Mouse (Mus musculus): Measurements from ENCODE around the gene Msn. TPM values are rescaled to one million over a fixed set of nuclear protein-coding genes. Genes with fewer than 3 reads are reported as not detected.
"Not testable (repeated sequence)": the region's sequence is repeated elsewhere in the genome, so short reads cannot be mapped to it uniquely, and the experiment has no call there.

The Msn gene
- polyA plus RNA-seq, 1 experiment from 2014 or later = 194 TPM

- Histone ChIP-seq H3K27ac (no peak overlapping the region), H3K27me3 (no peaks in the 10 kb centered on the region), H3K36me3 (no peaks in the 10 kb centered on the region; the same call in 1 of the 2 replicates), H3K4me1 (no peaks in the 10 kb centered on the region), H3K9ac (no peak overlapping the region), H3K9me3 (no peaks in the 10 kb centered on the region), H3K4me3 (no peak overlapping the region), H3K4me2 (no peak overlapping the region)
- 80% methylated on average over 3 of the region's 3 CpGs for WGBS
- no peak for ATAC-seq (ENCODE audit: borderline replicate concordance, extremely low read depth, low FRiP score, low TSS enrichment)
These were observed 57.5 kb downstream of the Msn start for GRCm38 (mm10) chrX:96153362-96153761.

DNA sequence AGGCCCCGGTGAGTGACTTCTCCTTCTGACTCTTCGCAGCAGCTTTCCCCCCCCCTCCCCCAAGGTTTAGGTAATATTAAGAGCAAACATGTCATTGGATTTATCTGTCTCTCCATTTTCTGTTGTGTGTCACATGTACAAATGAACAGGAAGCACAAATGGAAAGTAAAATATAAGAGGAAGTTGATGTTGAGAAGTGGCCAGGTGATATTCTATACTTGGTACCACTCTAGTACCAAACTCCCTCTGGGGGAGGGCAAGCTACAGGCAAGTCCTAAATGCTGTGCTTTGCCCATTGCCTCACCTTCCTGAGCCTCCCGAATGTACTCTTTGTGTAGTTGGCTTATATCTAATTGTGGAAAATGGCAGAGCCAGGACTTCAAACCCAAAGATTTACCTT lies 62.1 kb downstream of the Msn start:
- H3K27me3 ChIP-seq = no peaks in the 10 kb centered on the region
- no peaks in the 10 kb centered on the region for H3K9me3 ChIP-seq
- H3K9ac ChIP-seq = no peak overlapping the region
- H3K4me2 ChIP-seq = no peak overlapping the region
- WGBS = 85% methylated on average over 3 of the region's 3 CpGs
- no peak overlapping the region for H3K4me3 ChIP-seq
- H3K4me1 ChIP-seq = no peaks in the 10 kb centered on the region
- no peaks in the 10 kb centered on the region; the same call in 1 of the 2 replicates for H3K36me3 ChIP-seq
- H3K27ac ChIP-seq = no peak overlapping the region
- ATAC-seq (ENCODE audit: borderline replicate concordance, extremely low read depth, low FRiP score, low TSS enrichment) = no peak

- H3K4me1 ChIP-seq = no peaks in the 10 kb centered on the region
- no peaks in the 10 kb centered on the region for H3K27me3 ChIP-seq
- H3K9ac ChIP-seq = no peak overlapping the region
- no peak for ATAC-seq (ENCODE audit: borderline replicate concordance, extremely low read depth, low FRiP score, low TSS enrichment)
- no peaks in the 10 kb centered on the region for H3K9me3 ChIP-seq
- 86% methylated on average over 2 of the region's 2 CpGs for WGBS
- H3K4me3 ChIP-seq = no peak overlapping the region
- H3K36me3 ChIP-seq = peaks cover 10% of the 10 kb centered on the region
- no peak overlapping the region for H3K27ac ChIP-seq
- no peak overlapping the region for H3K4me2 ChIP-seq
These were observed 66.7 kb downstream of the Msn start for GRCm38 (mm10) chrX:96162571-96162970.

DNA sequence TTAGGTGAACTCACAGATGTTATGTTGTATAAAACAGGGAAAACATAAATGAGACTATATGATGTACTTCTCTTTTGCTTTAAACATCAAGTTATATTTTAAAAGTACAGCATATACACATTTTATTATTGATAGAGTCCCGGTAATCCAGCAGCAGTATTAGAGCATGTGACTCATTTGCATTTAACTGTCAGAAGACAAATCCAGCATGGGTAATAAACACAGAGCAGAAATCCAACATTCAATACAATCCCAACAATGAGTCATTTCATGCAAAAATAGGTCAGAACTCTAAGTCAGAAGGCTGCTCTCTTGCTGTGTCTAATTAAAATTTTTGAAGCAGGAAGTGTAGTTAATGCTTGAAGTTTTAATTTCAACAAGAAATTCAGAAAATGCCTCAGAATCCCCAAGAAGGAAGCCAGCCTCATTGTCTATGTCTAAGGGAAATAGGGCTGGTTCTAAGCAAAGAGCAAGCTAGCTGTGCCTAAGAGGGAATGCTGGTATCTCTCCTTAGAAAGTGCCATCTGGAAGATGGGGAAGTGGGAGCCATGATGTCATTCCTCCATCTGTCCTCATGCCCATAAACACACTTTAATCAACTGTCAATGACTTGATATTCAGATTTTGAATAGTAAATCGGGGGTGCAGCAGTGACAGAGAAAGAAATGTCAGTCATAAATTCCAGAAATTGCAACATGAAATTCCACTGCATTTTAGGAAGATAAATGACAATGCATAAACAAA lies 76.0 kb downstream of the Msn start:
- no peak overlapping the region for H3K4me2 ChIP-seq
- 81% methylated on average over 2 of the region's 2 CpGs for WGBS
- H3K4me1 ChIP-seq = no peaks in the 10 kb centered on the region
- H3K4me3 ChIP-seq = no peak overlapping the region
- no peaks in the 10 kb centered on the region for H3K9me3 ChIP-seq
- no peaks in the 10 kb centered on the region for H3K27me3 ChIP-seq
- no peak overlapping the region for H3K9ac ChIP-seq
- H3K27ac ChIP-seq = no peak overlapping the region
- H3K36me3 ChIP-seq = peaks cover 9% of the 10 kb centered on the region; the same call in 1 of the 2 replicates
- ATAC-seq (ENCODE audit: borderline replicate concordance, extremely low read depth, low FRiP score, low TSS enrichment) = no peak

GRCm38 (mm10) chrX:96178437-96178836 lies 82.6 kb downstream of the Msn start:
- Histone ChIP-seq H3K27ac (no peak overlapping the region), H3K36me3 (no peaks in the 10 kb centered on the region), H3K9me3 (no peaks in the 10 kb centered on the region), H3K4me3 (no peak overlapping the region), H3K9ac (no peak overlapping the region), H3K4me2 (no peak overlapping the region), H3K27me3 (no peaks in the 10 kb centered on the region), H3K4me1 (no peaks in the 10 kb centered on the region)
- ATAC-seq (ENCODE audit: borderline replicate concordance, extremely low read depth, low FRiP score, low TSS enrichment) = no peak
- 15% methylated on average over 1 of the region's 1 CpGs for WGBS

GRCm38 (mm10) chrX:96184100-96184732 lies 88.4 kb downstream of the Msn start:
- H3K9ac ChIP-seq = no peak overlapping the region
- no peaks in the 10 kb centered on the region for H3K4me1 ChIP-seq
- H3K9me3 ChIP-seq = no peaks in the 10 kb centered on the region
- no peak overlapping the region for H3K4me2 ChIP-seq
- WGBS = 66% methylated on average over 5 of the region's 5 CpGs
- H3K4me3 ChIP-seq = no peak overlapping the region
- ATAC-seq (ENCODE audit: borderline replicate concordance, extremely low read depth, low FRiP score, low TSS enrichment) = no peak
- no peaks in the 10 kb centered on the region for H3K36me3 ChIP-seq
- no peak overlapping the region for H3K27ac ChIP-seq
- H3K27me3 ChIP-seq = no peaks in the 10 kb centered on the region

GRCm38 (mm10) chrX:96205143-96205542 lies 109.3 kb downstream of the Msn start:
- WGBS = 73% methylated on average over 3 of the region's 3 CpGs
- not testable (repeated sequence) for H3K4me1 ChIP-seq; H3K27ac ChIP-seq; H3K36me3 ChIP-seq; ATAC-seq (ENCODE audit: borderline replicate concordance, extremely low read depth, low FRiP score, low TSS enrichment); H3K4me2 ChIP-seq; H3K9me3 ChIP-seq; H3K4me3 ChIP-seq; H3K9ac ChIP-seq; H3K27me3 ChIP-seq

GRCm38 (mm10) chrX:96206872-96207271 lies 111.0 kb downstream of the Msn start:
- Histone ChIP-seq H3K4me3 (no peak overlapping the region), H3K4me2 (no peak overlapping the region), H3K27ac (no peak overlapping the region), H3K36me3 (no peaks in the 10 kb centered on the region), H3K9me3 (no peaks in the 10 kb centered on the region), H3K4me1 (no peaks in the 10 kb centered on the region), H3K27me3 (no peaks in the 10 kb centered on the region), H3K9ac (no peak overlapping the region)
- ATAC-seq (ENCODE audit: borderline replicate concordance, extremely low read depth, low FRiP score, low TSS enrichment) = no peak
- 31% methylated on average over 1 of the region's 1 CpGs for WGBS

DNA sequence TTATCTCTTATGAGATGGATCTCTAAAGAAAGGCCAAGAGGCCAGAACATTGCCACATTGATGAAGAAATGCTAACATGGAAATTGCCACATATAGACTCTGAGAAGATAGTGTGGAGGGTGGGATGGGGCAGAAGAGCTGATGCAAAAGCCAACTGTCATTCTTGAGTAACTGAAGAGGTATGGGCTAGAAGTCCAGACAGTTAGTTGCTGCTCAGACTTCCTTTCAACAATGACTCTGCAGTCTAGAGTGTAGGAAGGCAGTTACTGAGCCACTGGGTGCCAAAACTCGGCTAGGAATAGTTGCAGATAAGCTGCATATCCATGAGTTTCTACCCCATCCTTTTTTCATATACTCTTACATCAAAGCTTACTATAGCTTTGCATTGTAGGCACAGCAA lies 122.2 kb downstream of the Msn start:
- 41% methylated on average over 1 of the region's 1 CpGs for WGBS
- Histone ChIP-seq H3K27ac (no peak overlapping the region), H3K36me3 (no peaks in the 10 kb centered on the region), H3K4me1 (no peaks in the 10 kb centered on the region), H3K9ac (no peak overlapping the region), H3K4me3 (no peak overlapping the region), H3K4me2 (no peak overlapping the region), H3K9me3 (no peaks in the 10 kb centered on the region), H3K27me3 (no peaks in the 10 kb centered on the region)
- ATAC-seq (ENCODE audit: borderline replicate concordance, extremely low read depth, low FRiP score, low TSS enrichment) = no peak

Other genes with a start within 250 kb of the Msn start
- 50.9 and 54.6 TPM in 2 replicates for gene Las1l, start 139.1 kb upstream of the Msn start, polyA plus RNA-seq (2015; fragmentation: Nextera tagmentation; extraction: Ambion mirVana)
- gene Vsig4, start 197.4 kb downstream of the Msn start, polyA plus RNA-seq (2015; fragmentation: Nextera tagmentation; extraction: Ambion mirVana) = not detected in 2 replicates